Mouse (Mus musculus) layer of hippocampus, postnatal 10 days (tissue): ENCODE measurements around the gene Islr2. TPM values are rescaled to one million over a fixed set of nuclear protein-coding genes. Genes with fewer than 3 reads are reported as not detected.
A peak's percentile ranks its signal among the peaks of the same experiment; 100 is the strongest.

Experiments used
- DNase-seq, 2 experiments: peaks; one replicate each; pipeline ENCODE4 v3.0.0; 2021; ENCODE audit warnings: low spot score in 2 of 2
- total RNA-seq, 2 experiments: library from RNA; stranded (reverse); gene quantifications; 2 replicates each; pipeline ENCODE4 v1.2.3; 2021

The Islr2 gene
- total RNA-seq, 2 experiments from 2014 or later = 231 to 269 TPM

DNA sequence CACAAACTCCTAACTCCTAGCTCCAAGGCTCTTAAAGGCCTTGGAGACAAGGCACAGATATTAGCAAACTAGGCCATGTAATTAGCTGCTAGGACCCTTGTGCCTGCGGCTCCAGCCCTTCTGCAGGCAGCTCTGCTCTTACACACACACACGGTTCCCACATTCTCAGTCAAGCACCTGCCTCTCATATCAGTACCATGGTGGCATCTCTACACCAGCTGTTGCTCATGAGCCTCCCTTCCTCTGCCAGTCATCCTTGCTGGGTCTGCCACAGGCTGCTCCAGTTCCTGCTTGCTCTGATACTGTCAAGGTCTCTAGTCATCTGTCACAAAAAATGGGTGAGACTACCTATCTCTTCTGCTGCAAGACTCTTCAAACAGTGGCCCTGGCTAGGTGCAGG lies 20.2 kb upstream of the Islr2 start:
- no peak for DNase-seq

- DNase-seq = peak; percentile 32 to 53
These were observed 16.2 kb upstream of the Islr2 start for GRCm38 (mm10) chr9:58220218-58220903.

DNA sequence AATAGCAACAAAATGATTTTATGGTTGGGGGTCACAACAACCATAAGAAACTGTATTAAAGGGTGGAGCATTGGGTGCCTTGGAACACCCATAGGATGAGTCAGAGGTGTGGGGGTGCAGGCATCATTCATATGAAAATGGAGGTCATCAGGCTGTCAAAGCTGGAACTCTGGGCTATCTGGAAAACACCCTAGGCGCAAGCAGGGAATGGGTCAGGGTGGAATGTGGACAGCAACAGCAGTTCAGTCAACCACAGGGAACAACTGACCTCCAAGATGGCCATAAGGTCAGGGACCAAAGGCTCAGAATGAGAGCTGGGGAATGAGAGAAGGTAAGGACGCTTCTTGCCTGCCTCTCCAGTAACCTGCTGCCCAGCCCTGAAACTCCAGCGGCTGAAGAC lies 14.4 kb upstream of the Islr2 start:
- DNase-seq = no peak

DNA sequence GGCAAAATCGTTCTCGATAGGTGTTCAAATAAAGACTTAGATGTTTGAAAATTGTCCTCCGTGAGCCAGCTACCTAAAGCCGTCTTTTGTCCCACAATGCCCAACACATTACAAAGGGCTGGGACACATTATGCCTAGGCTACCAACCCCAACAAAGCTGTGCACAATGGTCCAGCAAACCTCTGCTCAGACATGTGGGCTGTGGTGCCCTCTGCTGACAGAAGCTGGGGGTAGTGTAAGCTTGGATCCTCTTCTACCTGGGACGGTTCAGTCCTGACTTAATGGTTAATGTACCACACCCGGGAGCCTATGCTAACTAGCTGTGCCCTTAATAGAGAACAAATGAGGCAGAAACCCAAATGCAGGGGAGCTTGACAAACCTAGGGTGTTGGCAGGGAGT lies 12.3 kb upstream of the Islr2 start:
- DNase-seq = peak; percentile 46 to 54

DNA sequence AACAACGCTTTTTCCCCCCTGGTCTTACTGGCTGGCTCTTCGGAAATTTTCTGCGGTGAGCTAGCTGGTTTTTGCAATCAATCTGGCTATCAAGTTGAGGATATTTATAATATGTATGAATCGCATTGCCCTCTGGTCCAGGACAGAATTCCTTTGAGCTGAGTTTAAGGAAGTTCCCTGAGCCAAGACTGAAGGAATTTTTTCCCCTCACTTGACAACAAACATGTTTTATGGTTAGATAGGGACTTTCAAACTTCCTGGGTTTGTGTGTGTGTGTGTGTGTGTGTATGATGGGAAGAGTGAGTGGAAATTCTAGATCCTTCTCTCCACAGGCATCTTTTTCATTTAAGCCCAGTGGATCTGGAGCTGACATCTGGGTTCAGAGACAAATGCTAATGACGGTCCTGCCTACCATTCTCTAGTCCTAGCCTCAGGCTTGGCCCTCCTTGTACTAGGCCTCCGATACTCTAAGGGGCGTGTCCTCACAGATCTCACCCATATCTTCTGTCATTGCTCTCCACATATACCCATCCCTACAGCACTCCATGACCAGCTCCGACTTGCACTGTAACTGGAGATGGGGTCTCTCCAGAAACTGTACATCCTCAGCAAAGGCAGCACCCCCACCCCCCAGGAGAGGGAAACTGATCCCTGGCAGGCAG lies 10.5 kb upstream of the Islr2 start:
- DNase-seq = no peak

GRCm38 (mm10) chr9:58213865-58214264 lies 9.7 kb upstream of the Islr2 start:
- DNase-seq = no peak

DNA sequence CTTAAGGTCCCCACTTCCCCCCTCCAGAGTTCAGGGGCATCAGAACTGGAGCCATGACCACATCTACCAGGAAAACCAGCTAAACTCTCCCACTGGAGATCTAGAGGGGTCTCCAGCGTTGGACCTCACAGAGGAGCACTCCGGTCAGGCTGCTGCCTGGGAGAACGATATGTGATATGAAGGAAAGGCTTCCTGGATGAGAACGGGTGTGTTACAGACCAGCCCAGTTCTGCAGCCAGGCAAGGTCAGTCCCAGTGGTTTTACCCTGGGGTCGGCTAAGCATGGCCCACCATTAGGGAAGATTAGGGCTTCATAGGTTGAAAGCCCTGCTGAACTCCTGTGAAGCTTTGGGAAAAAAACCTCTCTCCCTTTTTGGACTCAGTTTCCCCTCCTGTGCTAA lies 9.3 kb upstream of the Islr2 start:
- no peak for DNase-seq

DNA sequence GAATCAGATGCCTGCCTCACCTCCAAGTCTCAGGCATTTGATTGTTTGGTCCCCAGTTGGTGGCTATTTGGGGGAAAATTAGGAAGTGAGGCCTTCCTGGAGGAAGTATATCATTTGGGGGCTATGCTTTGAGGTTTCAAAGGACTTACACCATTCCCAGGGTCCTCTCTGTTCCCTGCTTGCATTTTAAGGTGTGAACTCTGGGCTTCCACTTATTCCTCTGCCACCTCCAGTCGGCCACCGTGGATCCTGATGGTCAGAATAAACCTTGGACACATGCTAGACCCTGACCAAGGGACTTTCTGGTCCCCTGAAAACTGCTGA lies 6.1 kb upstream of the Islr2 start:
- DNase-seq = no peak

DNA sequence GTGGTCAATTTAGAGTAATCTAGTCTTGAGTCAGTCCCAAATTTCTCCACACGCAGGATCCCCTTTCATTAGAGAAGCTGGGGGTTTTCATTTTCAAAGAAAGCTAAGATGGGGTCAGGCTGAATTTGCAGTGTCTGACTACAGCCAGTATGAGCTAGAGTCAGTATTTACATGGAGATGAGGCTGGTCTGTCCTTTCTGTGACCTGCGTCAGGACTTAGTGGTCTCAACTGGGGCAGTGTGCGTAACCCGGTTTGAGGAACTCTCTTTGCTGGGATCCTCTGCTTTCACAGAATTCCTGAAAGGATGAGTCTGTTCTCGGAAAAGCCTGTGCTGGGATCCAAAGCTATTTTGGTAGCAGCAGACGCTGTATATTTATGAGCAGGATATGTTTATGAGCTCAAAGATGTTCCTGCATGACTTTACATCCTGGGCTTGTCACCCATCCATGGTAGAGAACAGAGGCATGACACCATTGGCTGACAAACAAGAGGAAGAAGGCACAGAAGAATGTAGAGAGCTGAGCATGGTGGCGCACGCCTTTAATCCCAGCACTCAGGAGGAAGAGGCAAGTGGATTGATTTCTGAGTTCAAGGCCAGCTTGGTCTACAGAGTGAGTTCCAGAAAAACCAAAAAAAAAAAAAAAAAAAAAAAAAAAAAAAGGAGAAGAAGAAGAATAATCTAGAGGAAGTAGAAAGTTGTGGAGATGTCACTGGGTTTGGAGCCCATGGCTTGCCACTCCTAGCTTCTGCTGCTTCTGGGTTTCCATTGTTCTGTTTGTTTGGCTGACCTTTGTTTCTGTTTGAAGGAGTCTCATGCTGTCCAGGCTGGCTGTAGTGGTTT lies 5.6 kb upstream of the Islr2 start:
- no peak for DNase-seq

GRCm38 (mm10) chr9:58206013-58206412 lies 1.9 kb upstream of the Islr2 start:
- DNase-seq = peak; percentile 38 to 57

- DNase-seq = peak; percentile 95 to 96
These were observed 405 bp upstream of the Islr2 start for GRCm38 (mm10) chr9:58204448-58205000.

DNA sequence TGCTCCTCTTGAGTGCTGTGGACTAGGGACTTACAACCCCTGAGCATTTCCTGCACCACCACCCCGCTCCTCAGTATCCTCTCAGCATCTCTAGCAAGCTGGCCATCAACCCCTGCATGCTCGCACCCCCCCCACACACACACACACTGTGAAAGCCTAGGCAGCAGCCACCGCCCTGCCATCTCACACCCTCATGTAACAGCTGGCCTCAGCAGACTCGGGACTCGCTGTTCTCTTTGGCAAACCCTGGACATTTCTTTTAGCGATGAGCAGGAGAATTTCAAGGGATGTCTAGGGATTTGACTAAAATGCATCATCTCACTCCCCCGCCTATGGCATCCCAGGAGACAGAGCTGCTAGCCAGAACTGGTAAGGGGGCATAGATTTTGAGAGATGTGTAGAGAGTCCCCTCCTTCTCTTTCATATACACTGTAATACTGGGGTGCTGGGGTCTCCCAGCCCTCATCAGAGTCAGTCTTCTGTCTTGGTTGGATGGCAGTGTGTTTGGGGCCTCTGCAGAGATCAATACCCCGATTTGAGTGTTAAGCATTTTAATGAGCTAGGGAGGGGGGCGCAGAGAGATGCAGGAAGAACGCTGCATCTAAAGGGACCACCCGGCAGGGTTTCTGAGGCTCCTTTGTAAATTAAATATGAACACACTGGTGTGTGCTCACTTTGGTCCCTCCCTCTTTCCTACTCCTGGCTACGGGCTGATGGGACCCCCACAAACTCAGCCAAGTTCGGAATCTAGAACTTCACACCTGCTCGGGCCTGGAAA lies 1.3 kb downstream of the Islr2 start:
- peak in 1 of 2 experiments; percentile 22 for DNase-seq

- DNase-seq = peak; percentile 36 to 56
These were observed 2.1 kb downstream of the Islr2 start for GRCm38 (mm10) chr9:58201861-58202549.

DNA sequence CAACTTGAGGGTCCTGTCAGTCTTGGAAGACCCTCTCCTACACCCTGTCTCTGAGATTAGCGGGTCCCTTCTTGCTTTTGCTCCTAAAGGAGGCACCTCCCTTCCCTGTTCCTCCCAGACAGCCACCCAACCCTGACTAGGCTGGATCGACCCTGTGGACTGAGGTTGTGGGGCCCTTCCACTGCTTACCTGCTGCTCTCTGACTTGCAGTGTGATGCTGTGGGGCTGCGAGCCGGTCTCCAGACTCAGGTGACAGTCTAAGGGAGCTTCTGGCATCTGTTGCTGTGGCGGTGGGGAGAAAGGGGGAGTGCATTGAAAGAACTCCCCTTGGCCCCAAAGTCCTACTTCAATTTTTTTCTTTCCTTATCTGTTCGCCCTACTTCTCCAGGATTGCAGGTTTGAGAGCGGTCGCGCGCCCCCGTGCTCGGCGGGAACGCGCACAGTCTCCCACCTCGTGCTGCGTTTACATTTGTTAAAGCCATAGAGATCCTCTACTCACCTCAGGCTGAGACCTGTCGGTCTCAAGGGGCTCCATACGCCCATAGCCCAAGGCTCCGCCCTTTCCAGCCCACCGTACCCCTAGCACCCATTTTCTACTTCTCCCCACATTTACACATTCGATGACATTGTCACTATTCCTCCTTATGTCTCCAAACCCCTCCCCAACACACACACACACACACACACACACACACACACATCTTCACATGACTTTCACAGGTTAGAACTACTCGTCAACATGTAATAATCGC lies 2.9 kb downstream of the Islr2 start:
- peak; percentile 50 to 55 for DNase-seq

DNA sequence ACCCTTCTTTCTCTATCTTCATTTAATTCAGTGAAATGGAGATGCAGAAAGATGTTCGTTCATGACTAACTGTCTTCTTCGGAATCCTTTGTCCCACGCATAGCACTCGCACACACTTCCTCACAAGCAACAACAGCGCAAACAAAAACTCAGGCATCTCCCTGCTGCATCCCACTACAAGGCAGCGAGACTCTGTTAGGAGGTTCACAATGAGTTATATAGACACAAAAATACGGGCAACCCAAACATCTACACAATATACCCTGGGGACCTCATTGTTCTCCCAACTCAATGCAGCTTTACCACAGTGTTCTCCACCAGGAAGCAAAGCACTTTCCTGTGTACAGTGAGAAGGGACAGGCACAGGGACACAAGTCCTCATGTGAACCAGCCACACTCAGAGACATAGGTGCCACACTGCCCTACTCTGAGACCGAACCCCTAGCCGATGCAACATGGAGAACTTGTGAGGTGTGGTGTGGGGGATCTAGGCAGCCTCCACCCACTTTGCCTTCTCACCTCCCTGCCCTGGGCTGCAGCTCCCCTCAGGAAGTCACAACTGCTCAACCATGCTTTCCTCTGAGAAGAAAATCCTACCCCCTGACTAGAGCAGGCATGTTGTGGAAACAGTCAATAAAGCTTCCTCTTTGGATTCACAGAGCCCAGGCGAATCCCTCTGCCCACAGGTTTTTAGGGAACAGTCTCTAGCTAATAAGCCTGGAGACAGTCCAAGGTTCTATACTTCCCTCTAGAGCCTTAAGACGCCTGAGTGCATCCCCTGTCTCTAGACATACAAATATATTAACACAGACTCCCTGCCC lies 3.6 kb downstream of the Islr2 start:
- DNase-seq = peak; percentile 18 to 28

DNA sequence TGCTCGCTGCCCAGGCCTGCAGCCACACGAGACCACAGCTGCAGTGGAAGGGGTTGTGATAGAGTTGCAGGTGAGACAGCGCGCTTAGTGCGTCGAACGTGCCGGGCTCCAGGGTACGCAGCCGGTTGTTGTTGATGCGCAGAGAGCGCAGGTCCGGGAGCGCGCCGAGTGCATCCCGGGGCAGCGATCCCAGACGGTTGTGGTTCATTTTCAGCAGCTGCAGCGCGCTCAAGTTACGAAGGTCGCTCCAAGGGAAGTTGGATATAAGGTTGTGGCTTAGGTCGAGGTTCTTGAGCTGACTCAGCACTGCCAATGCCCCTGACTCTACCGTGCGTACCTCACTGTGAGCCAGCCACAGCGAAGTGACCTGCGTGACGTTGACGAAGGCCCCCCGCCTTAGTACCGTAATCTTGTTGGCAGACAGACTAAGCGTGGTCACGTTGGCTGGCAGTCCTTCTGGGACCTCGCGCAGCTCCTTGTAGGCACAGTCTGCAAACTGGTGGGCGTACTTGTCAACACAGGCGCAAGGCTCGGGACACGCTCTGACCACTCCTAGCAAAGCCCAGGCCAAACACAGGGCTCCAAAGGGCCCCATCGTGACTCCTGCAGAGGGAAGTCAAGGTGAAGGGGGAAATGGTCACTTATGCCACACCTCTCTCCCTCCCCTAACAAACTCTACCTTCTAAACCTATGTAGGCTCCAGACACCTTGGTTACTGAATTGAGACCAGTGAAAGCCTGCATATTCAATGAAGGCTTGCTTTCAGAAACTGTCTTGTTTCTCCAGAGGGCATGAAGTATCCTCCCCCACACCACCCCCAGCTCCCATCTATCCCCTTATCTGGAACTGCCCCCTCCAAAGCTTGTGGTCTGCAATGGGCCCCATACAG lies 4.5 kb downstream of the Islr2 start:
- DNase-seq = peak; percentile 38 to 43

GRCm38 (mm10) chr9:58198801-58199371 lies 5.2 kb downstream of the Islr2 start:
- peak; percentile 48 to 67 for DNase-seq
